Mouse (Mus musculus): ENCODE measurements at regions not wholly inside any gene's neighbourhood (a gene's known extent, or its start where the extent isn't known, plus 50 kb on each side); places are given as distances from the start of the nearest gene placed in this dataset.
A peak's percentile ranks its signal among the peaks of the same experiment; 100 is the strongest.

- DNase-seq (ENCODE audit: low read depth, low spot score), result no peak
Measured at GRCm38 (mm10) chr7:37230641-37231347, 532.9 kb downstream of the Tshz3 start.

GRCm38 (mm10) chr7:37240832-37241231 is 532.6 kb downstream of the Zfp536 start:
- no peak for DNase-seq (ENCODE audit: low read depth, low spot score)

GRCm38 (mm10) chr7:37241781-37242180 is 531.7 kb downstream of the Zfp536 start:
- no peak for DNase-seq (ENCODE audit: low read depth, low spot score)

- no peak for DNase-seq (ENCODE audit: low read depth, low spot score)
Measured at GRCm38 (mm10) chr7:37242476-37242875, 531.0 kb downstream of the Zfp536 start.

- no peak for DNase-seq (ENCODE audit: low read depth, low spot score)
Measured at GRCm38 (mm10) chr7:37246156-37246555, 527.3 kb downstream of the Zfp536 start.

GRCm38 (mm10) chr7:37254431-37254830 is 519.0 kb downstream of the Zfp536 start:
- peak; percentile 11 for DNase-seq (ENCODE audit: low read depth, low spot score)

GRCm38 (mm10) chr7:37255840-37256239 is 517.6 kb downstream of the Zfp536 start:
- peak; percentile 12 for DNase-seq (ENCODE audit: low read depth, low spot score)

- peak; percentile 17 for DNase-seq (ENCODE audit: low read depth, low spot score)
Measured at GRCm38 (mm10) chr7:37259293-37259692, 514.1 kb downstream of the Zfp536 start.

- DNase-seq (ENCODE audit: low read depth, low spot score), result no peak
Measured at GRCm38 (mm10) chr7:37262846-37263245, 510.6 kb downstream of the Zfp536 start.

GRCm38 (mm10) chr7:37267404-37267803 is 506.0 kb downstream of the Zfp536 start:
- no peak for DNase-seq (ENCODE audit: low read depth, low spot score)

- DNase-seq (ENCODE audit: low read depth, low spot score), result no peak
Measured at GRCm38 (mm10) chr7:37270841-37271240, 502.6 kb downstream of the Zfp536 start.

GRCm38 (mm10) chr7:37290018-37290417 is 483.4 kb downstream of the Zfp536 start:
- DNase-seq (ENCODE audit: low read depth, low spot score), result peak; percentile 27

- DNase-seq (ENCODE audit: low read depth, low spot score), result peak; percentile 43
Measured at GRCm38 (mm10) chr7:37290493-37291045, 482.9 kb downstream of the Zfp536 start.

- no peak for DNase-seq (ENCODE audit: low read depth, low spot score)
Measured at GRCm38 (mm10) chr7:37291726-37292125, 481.7 kb downstream of the Zfp536 start.

- DNase-seq (ENCODE audit: low read depth, low spot score), result no peak
Measured at GRCm38 (mm10) chr7:37292554-37292953, 480.9 kb downstream of the Zfp536 start.

- DNase-seq (ENCODE audit: low read depth, low spot score), result no peak
Measured at GRCm38 (mm10) chr7:37298888-37299287, 474.6 kb downstream of the Zfp536 start.

- DNase-seq (ENCODE audit: low read depth, low spot score), result no peak
Measured at GRCm38 (mm10) chr7:37305463-37305862, 468.0 kb downstream of the Zfp536 start.

GRCm38 (mm10) chr7:37307191-37307590 is 466.2 kb downstream of the Zfp536 start:
- no peak for DNase-seq (ENCODE audit: low read depth, low spot score)

GRCm38 (mm10) chr7:37324653-37325052 is 448.8 kb downstream of the Zfp536 start:
- no peak for DNase-seq (ENCODE audit: low read depth, low spot score)

- no peak for DNase-seq (ENCODE audit: low read depth, low spot score)
Measured at GRCm38 (mm10) chr7:37333451-37333850, 440.0 kb downstream of the Zfp536 start.

GRCm38 (mm10) chr7:37335212-37335611 is 438.2 kb downstream of the Zfp536 start:
- no peak for DNase-seq (ENCODE audit: low read depth, low spot score)

- DNase-seq (ENCODE audit: low read depth, low spot score), result no peak
Measured at GRCm38 (mm10) chr7:37336171-37336850, 437.1 kb downstream of the Zfp536 start.

Data from mesoderm, embryonic 11.5 days (tissue).